Mouse (Mus musculus): ENCODE data around the gene Mrgpre.

DNA sequence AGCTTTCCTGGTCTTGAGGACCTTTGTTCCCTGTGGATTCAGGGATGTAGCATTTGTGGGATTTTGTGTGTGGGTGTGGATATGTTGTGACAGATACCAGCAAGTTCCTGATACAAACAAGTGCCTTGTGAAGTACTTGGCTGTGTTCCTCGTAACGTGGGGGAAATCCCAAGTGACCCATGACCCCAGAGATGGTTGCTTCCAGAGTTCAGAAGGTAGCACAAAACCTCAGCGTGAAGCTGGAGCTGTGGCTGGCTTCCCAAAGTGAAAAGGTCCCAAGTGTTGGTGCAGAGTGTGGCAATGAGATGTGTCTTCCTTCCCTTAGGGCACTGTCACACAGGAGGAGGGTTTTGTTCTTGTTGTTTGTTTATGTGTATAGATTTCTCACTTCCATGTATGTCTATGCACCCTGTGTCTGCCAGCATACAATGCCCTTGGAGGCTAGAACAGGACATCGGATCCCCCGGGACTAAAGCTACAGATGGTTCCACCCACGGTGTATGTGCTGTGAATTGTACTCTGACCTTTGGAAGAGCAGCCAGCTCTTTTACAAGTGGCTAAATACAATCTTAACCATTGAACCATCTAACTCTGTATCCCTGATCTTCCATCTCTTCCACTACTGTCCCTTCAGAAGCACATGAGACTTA lies 8.2 kb upstream of the Mrgpre start:
- TF ChIP-seq CTCF (IDR thresholded peaks at IDR 0.05; ENCODE audit: low read depth, low read length) = no peak
- no peak for TF ChIP-seq POLR2A (IDR thresholded peaks at IDR 0.05; ENCODE audit: extremely low read depth, insufficient read depth, low read length)

Measured in liver, adult 2 months (tissue).